Mouse (Mus musculus) erythroid progenitor cell, adult 5-6 weeks (primary cell): ENCODE measurements around the gene Fyttd1. TPM values are rescaled to one million over a fixed set of nuclear protein-coding genes. Genes with fewer than 3 reads are reported as not detected.
A peak's percentile ranks its signal among the peaks of the same experiment; 100 is the strongest.
"Not testable (repeated sequence)": the region's sequence is repeated elsewhere in the genome, so short reads cannot be mapped to it uniquely, and the experiment has no call there.

ENCODE experiments used
- ATAC-seq: replicated peaks from 2 replicates; pipeline ENCODE4 v1.8.0; 2016; ENCODE audit warnings: moderate number of reproducible peaks, mild to moderate bottlenecking, moderate TSS enrichment, inconsistent platforms; ENCODE audit not compliant: poor library complexity, low FRiP score, severe bottlenecking
- total RNA-seq, 2 experiments: library from RNA; stranded (forward) in 1 of 2; stranded (reverse) in 1 of 2; fragments of 150-400 nt in 1 of 2; fragments of 186-747, 209-891 nt in 1 of 2; gene quantifications; 2 replicates each; pipeline versions ENCODE4 v1.2.3 to v1.2.4; 2015 to 2017; ENCODE audit warnings: low replicate concordance in 2 of 2

The Fyttd1 gene
- total RNA-seq, 2 experiments from 2014 or later = 11.3 to 19.7 TPM

- ATAC-seq = no peak
Measured at GRCm38 (mm10) chr16:32878157-32878598, 878 bp downstream of the Fyttd1 start.

- ATAC-seq = no peak
Measured at GRCm38 (mm10) chr16:32878972-32879926, 1.9 kb downstream of the Fyttd1 start.

GRCm38 (mm10) chr16:32881538-32881937, 4.2 kb downstream of the Fyttd1 start:
- no peak for ATAC-seq

- no peak for ATAC-seq
Measured at GRCm38 (mm10) chr16:32887996-32888395, 10.7 kb downstream of the Fyttd1 start.

GRCm38 (mm10) chr16:32889881-32890280, 12.6 kb downstream of the Fyttd1 start:
- no peak for ATAC-seq

- no peak for ATAC-seq
Measured at GRCm38 (mm10) chr16:32896126-32896525, 18.8 kb downstream of the Fyttd1 start.

- ATAC-seq = no peak
Measured at GRCm38 (mm10) chr16:32901360-32902050, 24.2 kb downstream of the Fyttd1 start.

GRCm38 (mm10) chr16:32902051-32902428, 24.7 kb downstream of the Fyttd1 start:
- no peak for ATAC-seq

- no peak for ATAC-seq
Measured at GRCm38 (mm10) chr16:32906186-32906585, 28.9 kb downstream of the Fyttd1 start.

GRCm38 (mm10) chr16:32906727-32907126, 29.4 kb downstream of the Fyttd1 start:
- no peak for ATAC-seq

- no peak for ATAC-seq
Measured at GRCm38 (mm10) chr16:32913212-32913611, 35.9 kb downstream of the Fyttd1 start.

GRCm38 (mm10) chr16:32913937-32914881, 36.9 kb downstream of the Fyttd1 start, which contains the start of gene Lrch3:
Lrch3 (plus strand) TSS chr16:32914100.
- peak; percentile 89 for ATAC-seq

- no peak for ATAC-seq
Measured at GRCm38 (mm10) chr16:32915292-32916068, 38.2 kb downstream of the Fyttd1 start.

- not testable (repeated sequence) for ATAC-seq
Measured at GRCm38 (mm10) chr16:32926629-32927028, 49.3 kb downstream of the Fyttd1 start.

GRCm38 (mm10) chr16:32927044-32927443, 49.7 kb downstream of the Fyttd1 start:
- ATAC-seq = no peak

GRCm38 (mm10) chr16:32929918-32930317, 52.6 kb downstream of the Fyttd1 start:
- ATAC-seq = no peak

- ATAC-seq = no peak
Measured at GRCm38 (mm10) chr16:32934470-32934869, 57.2 kb downstream of the Fyttd1 start.

GRCm38 (mm10) chr16:32935088-32935487, 57.8 kb downstream of the Fyttd1 start:
- no peak for ATAC-seq

GRCm38 (mm10) chr16:32937358-32937757, 60.1 kb downstream of the Fyttd1 start:
- no peak for ATAC-seq
